8 mouse cellular contexts compared by ENCODE assay signal in the genomic region with DNA sequence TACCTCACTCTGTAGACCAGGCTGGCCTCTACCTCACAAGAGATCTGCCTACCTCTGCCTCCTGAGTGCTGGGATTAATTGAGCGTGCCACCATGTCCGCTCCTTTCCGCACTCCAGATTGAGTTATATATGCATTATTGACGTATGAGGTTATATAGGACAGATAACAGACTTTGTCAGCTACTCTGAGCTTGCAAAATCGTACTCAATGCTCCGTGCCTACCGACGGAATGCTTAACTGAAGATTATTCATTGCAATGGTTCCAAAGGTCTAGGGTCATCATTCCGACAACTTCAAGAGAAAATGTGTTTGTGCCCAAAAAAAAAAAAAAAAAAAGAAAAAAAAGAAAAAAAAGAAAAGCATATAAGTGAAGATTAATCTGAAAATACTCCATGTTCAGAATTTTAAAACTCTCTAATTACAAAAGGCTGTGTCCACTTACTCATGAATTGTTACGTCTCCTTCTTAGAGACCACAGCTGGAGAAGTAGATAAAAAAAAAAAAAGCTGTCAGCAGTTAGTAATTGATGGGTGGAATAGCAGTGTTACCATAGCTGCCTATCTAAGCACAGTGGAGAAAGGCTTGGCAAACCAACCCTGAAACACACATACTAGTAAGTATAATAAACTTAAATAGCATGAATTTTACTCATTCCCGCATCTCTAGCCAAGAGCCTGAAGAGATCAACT. TPM values are rescaled to one million over a fixed set of nuclear protein-coding genes. Genes with fewer than 3 reads are reported as not detected.
DNase-seq lines count a peak whose midpoint lies in the region; ATAC-seq lines count a peak whose summit lies in the region.

No protein-coding gene starts in this region.

- ATAC-seq in heart, embryonic 12.5 days (ENCODE audit: insufficient number of reproducible peaks, low FRiP score): peak; percentile 16
- ATAC-seq in common myeloid progenitor, adult 5-6 weeks (replicated peaks; ENCODE audit: low read depth, poor library complexity, severe bottlenecking): peak; percentile 49
- ATAC-seq in hindbrain, embryonic 15.5 days (ENCODE audit: low FRiP score, low read depth): peak; percentile 65
- ATAC-seq in liver, embryonic 16.5 days (ENCODE audit: low read depth): peak; percentile 30
- no peak for ATAC-seq in activated CD4-positive, CD25-positive, alpha-beta regulatory T cell, adult 4 months

- peak overlapping the region; percentile 99 for H3K27ac ChIP-seq in heart, embryonic 12.5 days (ENCODE audit: poor library complexity, severe bottlenecking)
- peak overlapping the region; percentile 99 for H3K27ac ChIP-seq in hindbrain, embryonic 15.5 days (replicated peaks)
- H3K27ac ChIP-seq in liver, embryonic 16.5 days (ENCODE audit: low read length): peak overlapping the region; percentile 91

- no peak for DNase-seq in heart, postnatal 36 days
- DNase-seq in yolk sac, embryonic 10.5 days (ENCODE audit: low spot score): no peak
- no peak for DNase-seq in lung, postnatal 4 days

- H3K36me3 ChIP-seq in heart, embryonic 12.5 days: peaks cover 16% of the 10 kb centered on the region
- H3K36me3 ChIP-seq in hindbrain, embryonic 15.5 days: no peaks in the 10 kb centered on the region
- no peaks in the 10 kb centered on the region for H3K36me3 ChIP-seq in liver, embryonic 16.5 days (ENCODE audit: control insufficient read depth, insufficient read depth)

- intact Hi-C loops in heart, postnatal 36 days (cut with DNase I): loop anchor here (1.0 to 2.0 kb wide), 2 partner anchors 12 to 31 kb away; a partner anchor contains a TSS

- H3K27me3 ChIP-seq in heart, embryonic 12.5 days (replicated peaks): no peaks in the 10 kb centered on the region
- H3K27me3 ChIP-seq in hindbrain, embryonic 15.5 days: no peaks in the 10 kb centered on the region
- H3K27me3 ChIP-seq in liver, embryonic 16.5 days (ENCODE audit: control insufficient read depth, insufficient read depth, low read depth, low read length): no peaks in the 10 kb centered on the region

- no peaks in the 10 kb centered on the region for H3K9me3 ChIP-seq in heart, embryonic 12.5 days (replicated peaks)
- no peaks in the 10 kb centered on the region for H3K9me3 ChIP-seq in hindbrain, embryonic 15.5 days
- no peaks in the 10 kb centered on the region for H3K9me3 ChIP-seq in liver, embryonic 16.5 days (replicated peaks; ENCODE audit: control insufficient read depth, low read length)

- peaks cover 12% of the 10 kb centered on the region for H3K4me1 ChIP-seq in heart, embryonic 12.5 days (replicated peaks)
- H3K4me1 ChIP-seq in hindbrain, embryonic 15.5 days (replicated peaks): peaks cover 14% of the 10 kb centered on the region
- H3K4me1 ChIP-seq in liver, embryonic 16.5 days (ENCODE audit: control insufficient read depth, low read depth, low read length): peaks cover 28% of the 10 kb centered on the region

- H3K9ac ChIP-seq in heart, embryonic 12.5 days: peak overlapping the region; percentile 88; the same call in 1 of the 2 replicates
- peak overlapping the region; percentile 86 for H3K9ac ChIP-seq in hindbrain, embryonic 15.5 days
- peak overlapping the region; percentile 83 for H3K9ac ChIP-seq in liver, embryonic 16.5 days (ENCODE audit: low read depth, low read length)

- H3K4me2 ChIP-seq in heart, embryonic 12.5 days: peak overlapping the region; percentile 65
- H3K4me2 ChIP-seq in hindbrain, embryonic 15.5 days: peak overlapping the region; percentile 67
- peak overlapping the region; percentile 69 for H3K4me2 ChIP-seq in liver, embryonic 16.5 days (ENCODE audit: low read depth, low read length)

- peak overlapping the region; percentile 90 for H3K4me3 ChIP-seq in heart, embryonic 12.5 days
- H3K4me3 ChIP-seq in hindbrain, embryonic 15.5 days: peak overlapping the region; percentile 83
- peak overlapping the region; percentile 84 for H3K4me3 ChIP-seq in liver, embryonic 16.5 days (ENCODE audit: low read depth, low read length)

- 58% methylated on average over 11 of the region's 11 CpGs for WGBS in heart, embryonic 12.5 days
- WGBS in hindbrain, embryonic 15.5 days: 58% methylated on average over 11 of the region's 11 CpGs
- 55% methylated on average over 11 of the region's 11 CpGs for WGBS in liver, embryonic 16.5 days (ENCODE audit: insufficient replicate concordance)

RNA-seq across cellular contexts. Expression of a gene that starts 1.0 kb away (rescaled TPM):
- polyA plus RNA-seq in heart, embryonic 12.5 days (2016; fragmentation: Nextera tagmentation; extraction: Ambion mirVana): 256 TPM in 2 replicates
- total RNA-seq in heart, postnatal 36 days (2021): 100 to 1,000 TPM; 196 to 207 TPM
- total RNA-seq in common myeloid progenitor, adult 5-6 weeks (2017): 59.3 and 61.7 TPM in 2 replicates
- 144 and 150 TPM in 2 replicates for polyA plus RNA-seq in hindbrain, embryonic 15.5 days (2015; fragmentation: Nextera tagmentation; extraction: Ambion mirVana)
- polyA plus RNA-seq in liver, embryonic 16.5 days (2015; fragmentation: Nextera tagmentation; extraction: Ambion mirVana): 92.4 and 98.8 TPM in 2 replicates
- 100 to 1,000 TPM; 108 to 119 TPM for polyA plus RNA-seq in activated CD4-positive, CD25-positive, alpha-beta regulatory T cell, adult 4 months (2017; shearing (Covaris generic))

RNA-seq across cellular contexts. Expression of a gene that starts 12.8 kb away (rescaled TPM):
- 76.6 and 77.0 TPM in 2 replicates for polyA plus RNA-seq in heart, embryonic 12.5 days (2016; fragmentation: Nextera tagmentation; extraction: Ambion mirVana)
- 10 to 100 TPM; 21.1 to 22.2 TPM for total RNA-seq in heart, postnatal 36 days (2021)
- total RNA-seq in common myeloid progenitor, adult 5-6 weeks (2017): 44.8 and 46.2 TPM in 2 replicates
- 38.9 and 39.8 TPM in 2 replicates for polyA plus RNA-seq in hindbrain, embryonic 15.5 days (2015; fragmentation: Nextera tagmentation; extraction: Ambion mirVana)
- polyA plus RNA-seq in liver, embryonic 16.5 days (2015; fragmentation: Nextera tagmentation; extraction: Ambion mirVana): 28.7 and 31.4 TPM in 2 replicates
- polyA plus RNA-seq in activated CD4-positive, CD25-positive, alpha-beta regulatory T cell, adult 4 months (2017; shearing (Covaris generic)): 10 to 100 TPM; 68.3 to 77.4 TPM

RNA-seq across cellular contexts. Expression of a gene that starts 32.2 kb away (rescaled TPM):
- 21.8 and 24.0 TPM in 2 replicates for polyA plus RNA-seq in heart, embryonic 12.5 days (2016; fragmentation: Nextera tagmentation; extraction: Ambion mirVana)
- under 1 TPM in 1 of 2 experiments, not detected in 1; 0.31 TPM for total RNA-seq in heart, postnatal 36 days (2021)
- total RNA-seq in common myeloid progenitor, adult 5-6 weeks (2017): 60.8 and 70.5 TPM in 2 replicates
- polyA plus RNA-seq in hindbrain, embryonic 15.5 days (2015; fragmentation: Nextera tagmentation; extraction: Ambion mirVana): 8.5 and 9.1 TPM in 2 replicates
- 24.0 and 24.2 TPM in 2 replicates for polyA plus RNA-seq in liver, embryonic 16.5 days (2015; fragmentation: Nextera tagmentation; extraction: Ambion mirVana)
- polyA plus RNA-seq in activated CD4-positive, CD25-positive, alpha-beta regulatory T cell, adult 4 months (2017; shearing (Covaris generic)): 1 to 10 TPM; 6.0 to 6.9 TPM

RNA-seq across cellular contexts. Expression of a gene that starts 42.9 kb away (rescaled TPM):
- polyA plus RNA-seq in heart, embryonic 12.5 days (2016; fragmentation: Nextera tagmentation; extraction: Ambion mirVana): 214 and 218 TPM in 2 replicates
- 1 to 10 TPM; 1.2 to 1.3 TPM for total RNA-seq in heart, postnatal 36 days (2021)
- 152 and 167 TPM in 2 replicates for total RNA-seq in common myeloid progenitor, adult 5-6 weeks (2017)
- polyA plus RNA-seq in hindbrain, embryonic 15.5 days (2015; fragmentation: Nextera tagmentation; extraction: Ambion mirVana): 49.1 and 62.1 TPM in 2 replicates
- 186 and 211 TPM in 2 replicates for polyA plus RNA-seq in liver, embryonic 16.5 days (2015; fragmentation: Nextera tagmentation; extraction: Ambion mirVana)
- polyA plus RNA-seq in activated CD4-positive, CD25-positive, alpha-beta regulatory T cell, adult 4 months (2017; shearing (Covaris generic)): 10 to 100 TPM; 51.2 to 57.0 TPM
